Mouse (Mus musculus) stomach, embryonic 16.5 days (tissue): ENCODE results near the gene Itga2b. TPM values are rescaled to one million over a fixed set of nuclear protein-coding genes. Genes with fewer than 3 reads are reported as not detected.

Source experiments
- ATAC-seq: fragments of 200-750 bp; cut with Nextera tagmentation; 2 replicates; pipeline ENCODE4 v1.8.0; 2017; ENCODE audit warnings: moderate number of reproducible peaks, moderate TSS enrichment; ENCODE audit not compliant: insufficient read depth, low FRiP score
- H3K27ac ChIP-seq: fragments of 300-500 bp; sonication (generic); 2 replicates; pipeline ENCODE4 v1.5.1; 2014; ENCODE audit warnings: low read length
- H3K27me3 ChIP-seq: fragments of 300-500 bp; sonication (generic); 2 replicates; pipeline ENCODE4 v1.6.1; 2014; ENCODE audit warnings: low read length, control low read depth, mixed read lengths; ENCODE audit not compliant: control insufficient read depth, insufficient read depth
- H3K36me3 ChIP-seq: fragments of 300-500 bp; sonication (generic); 2 replicates; pipeline ENCODE4 v1.6.1; 2014; ENCODE audit warnings: low read length; ENCODE audit not compliant: control insufficient read depth, insufficient read depth
- H3K4me1 ChIP-seq: fragments of 300-500 bp; sonication (generic); 2 replicates; pipeline ENCODE4 v1.6.1; 2014; ENCODE audit warnings: low read length, control low read depth, mixed read lengths; ENCODE audit not compliant: control insufficient read depth, insufficient read depth
- H3K4me2 ChIP-seq: fragments of 300-500 bp; sonication (generic); 2 replicates; pipeline ENCODE4 v1.6.1; 2014; ENCODE audit warnings: low read depth, low read length, mixed read lengths
- H3K4me3 ChIP-seq: fragments of 300-500 bp; sonication (generic); replicated peaks from 2 replicates; pipeline ENCODE4 v1.5.1; 2014; ENCODE audit warnings: mild to moderate bottlenecking, low read length
- H3K9ac ChIP-seq: fragments of 300-500 bp; sonication (generic); 2 replicates; pipeline ENCODE4 v1.6.1; 2014; ENCODE audit warnings: low read length
- H3K9me3 ChIP-seq: fragments of 300-500 bp; sonication (generic); replicated peaks from 2 replicates; pipeline ENCODE4 v1.6.1; 2016; ENCODE audit warnings: low read length, control low read depth; ENCODE audit not compliant: control insufficient read depth
- WGBS: fragments of 180-500 bp; shearing (Covaris S2); extraction: QIAGEN DNeasy Blood & Tissue Kit; methylation state at CpG from one replicate; pipeline ENCODE4 v1.1.7; 2014; 5-methylcytosine and 5-hydroxymethylcytosine counted together
- polyA plus RNA-seq: library from polyadenylated mRNA; unstranded; fragments of >200 nt; fragmentation: Nextera tagmentation; extraction: Ambion mirVana; gene quantifications from 2 replicates; pipeline ENCODE4 v1.2.1, GENCODE M21; 2015

The Itga2b gene
- polyA plus RNA-seq, 1 experiment from 2014 or later = 8.6 TPM

GRCm38 (mm10) chr11:102441434-102441833, 28.5 kb downstream of the Itga2b start:
- WGBS = 80% methylated on average over 3 of the region's 3 CpGs
- H3K27ac ChIP-seq = no peak overlapping the region
- H3K27me3 ChIP-seq = no peaks in the 10 kb centered on the region
- H3K36me3 ChIP-seq = peaks cover 7% of the 10 kb centered on the region; the same call in 1 of the 2 replicates
- H3K9ac ChIP-seq = no peak overlapping the region
- H3K4me1 ChIP-seq = peaks cover 44% of the 10 kb centered on the region
- ATAC-seq = no peak
- H3K9me3 ChIP-seq = no peaks in the 10 kb centered on the region
- H3K4me3 ChIP-seq = no peak overlapping the region
- H3K4me2 ChIP-seq = no peak overlapping the region

DNA sequence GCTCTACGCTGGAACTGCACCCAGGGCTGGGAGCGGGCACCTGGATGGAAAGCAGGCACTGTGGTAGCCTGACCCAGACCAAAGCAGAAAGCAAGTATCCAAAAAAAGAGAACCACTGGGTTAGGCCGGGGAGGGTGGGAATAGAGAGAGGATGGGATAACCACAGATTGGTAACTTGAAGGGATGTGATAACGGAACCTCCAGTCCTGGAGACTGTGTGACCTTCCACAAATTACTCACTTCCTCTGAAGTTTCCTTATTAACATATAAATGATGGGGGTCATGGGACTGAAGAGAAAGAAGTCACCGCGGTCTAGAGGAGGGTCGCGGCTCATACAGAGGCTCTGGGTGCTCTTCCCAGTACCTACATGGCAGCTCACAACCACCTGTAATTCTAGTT, 29.7 kb downstream of the Itga2b start:
- H3K4me1 ChIP-seq = peaks cover 32% of the 10 kb centered on the region
- ATAC-seq = no peak
- H3K36me3 ChIP-seq = peaks cover 17% of the 10 kb centered on the region; the same call in 1 of the 2 replicates
- no peak overlapping the region for H3K4me3 ChIP-seq
- H3K27me3 ChIP-seq = no peaks in the 10 kb centered on the region
- H3K4me2 ChIP-seq = no peak overlapping the region
- no peaks in the 10 kb centered on the region for H3K9me3 ChIP-seq
- H3K9ac ChIP-seq = no peak overlapping the region
- H3K27ac ChIP-seq = no peak overlapping the region
- 88% methylated on average over 8 of the region's 8 CpGs for WGBS

GRCm38 (mm10) chr11:102439093-102440082, 30.5 kb downstream of the Itga2b start:
- Histone ChIP-seq H3K9me3 (no peaks in the 10 kb centered on the region), H3K27me3 (no peaks in the 10 kb centered on the region), H3K9ac (no peak overlapping the region), H3K4me1 (peaks cover 23% of the 10 kb centered on the region), H3K4me2 (no peak overlapping the region), H3K4me3 (no peak overlapping the region), H3K27ac (no peak overlapping the region), H3K36me3 (peaks cover 22% of the 10 kb centered on the region; the same call in 1 of the 2 replicates)
- ATAC-seq = no peak
- WGBS = 80% methylated on average over 14 of the region's 14 CpGs

DNA sequence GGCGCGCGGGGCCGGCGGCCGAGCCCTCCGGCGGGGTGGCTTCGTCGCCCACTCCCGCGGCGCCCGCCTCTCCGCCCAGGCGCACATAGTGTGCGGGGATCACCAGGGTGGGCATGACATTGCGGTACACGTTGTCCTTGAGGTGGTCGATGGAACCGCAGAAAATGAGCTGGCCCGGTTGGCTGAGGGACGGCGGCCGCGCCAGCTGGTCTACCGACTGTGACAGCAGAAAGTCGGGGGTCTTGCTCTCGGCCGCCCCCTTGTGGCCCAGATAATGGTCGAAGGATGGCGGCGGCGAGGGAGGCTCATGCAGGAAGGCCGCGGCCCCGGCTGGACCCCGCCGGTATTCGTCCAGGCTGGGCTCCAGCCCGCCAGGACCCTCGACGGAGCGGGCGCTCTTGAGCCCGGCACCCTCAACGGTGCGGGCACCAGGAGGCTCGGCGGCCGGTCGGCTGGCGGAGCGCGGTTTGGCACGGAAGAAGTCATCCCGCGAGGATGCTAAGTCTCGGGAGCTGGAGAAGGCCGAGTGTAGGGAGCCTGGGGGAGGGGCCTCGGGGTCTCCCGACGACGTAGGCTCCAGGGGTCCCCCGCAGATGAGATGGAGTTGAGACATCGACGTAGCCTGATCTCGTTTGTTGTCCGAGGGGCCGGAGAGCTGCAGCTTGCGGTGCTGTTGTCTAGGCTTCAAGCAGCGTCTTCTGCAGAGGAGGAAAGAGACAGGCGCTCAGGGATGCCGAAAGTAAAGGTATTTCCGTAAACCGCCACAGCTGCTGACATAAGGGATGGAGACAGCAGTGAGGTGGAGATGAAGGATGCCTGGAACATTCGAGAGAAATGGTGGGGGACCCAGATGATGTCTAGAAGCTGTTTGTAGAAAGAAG, 31.5 kb downstream of the Itga2b start:
- H3K36me3 ChIP-seq = peaks cover 21% of the 10 kb centered on the region; the same call in 1 of the 2 replicates
- peak; percentile 26; the same call in 1 of the 2 replicates for ATAC-seq

DNA sequence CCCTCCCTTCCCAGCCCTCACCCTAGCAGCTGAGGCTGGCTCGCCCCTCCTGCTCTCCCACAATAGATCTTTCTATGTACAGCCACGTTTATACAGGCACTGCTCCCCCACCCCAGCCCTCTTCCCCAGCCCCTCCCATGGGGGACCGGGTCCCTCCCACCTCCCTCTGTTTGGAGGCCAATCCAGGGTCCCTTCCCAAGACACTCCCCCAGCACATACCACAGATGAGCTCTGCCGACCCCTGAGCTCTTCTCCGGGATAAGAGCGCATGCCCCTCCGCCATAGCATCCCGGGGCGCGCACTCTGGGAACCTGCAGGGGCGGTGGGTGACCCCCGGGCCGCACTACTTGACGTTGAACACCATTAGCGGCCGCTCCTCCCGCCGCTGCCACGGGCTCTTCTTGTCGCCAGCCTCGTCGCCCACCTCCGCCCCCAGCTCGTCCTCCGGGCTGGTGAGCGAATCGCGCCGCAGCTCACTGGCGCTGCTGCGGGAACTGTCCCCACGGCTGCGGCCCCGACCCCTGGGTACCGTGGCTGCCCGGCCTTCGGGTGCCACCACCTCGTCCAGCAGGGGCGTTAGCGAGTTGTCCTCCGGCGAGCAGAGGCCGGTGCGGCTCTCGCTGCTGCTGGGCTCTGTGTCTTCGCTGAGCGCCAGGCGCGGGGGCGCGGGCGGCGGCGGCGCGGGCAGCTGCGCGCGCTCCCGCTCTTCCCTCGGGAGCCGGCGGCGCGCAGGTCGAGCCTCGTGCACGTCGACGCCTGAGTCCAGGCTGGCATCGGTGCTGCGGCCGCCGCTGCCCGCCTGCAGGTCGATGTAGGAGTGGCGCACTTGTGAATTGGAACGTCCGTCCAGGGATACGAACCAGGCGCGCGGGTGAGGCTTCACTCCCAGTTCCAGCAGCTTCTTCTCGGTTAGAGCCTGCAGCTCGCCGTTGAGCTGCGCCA, 32.5 kb downstream of the Itga2b start:
- peaks cover 22% of the 10 kb centered on the region for H3K4me1 ChIP-seq
- peak overlapping the region; percentile 48 for H3K4me3 ChIP-seq
- H3K36me3 ChIP-seq = peaks cover 19% of the 10 kb centered on the region; the same call in 1 of the 2 replicates
- H3K27ac ChIP-seq = peak overlapping the region; percentile 38; the same call in 1 of the 2 replicates
- no peaks in the 10 kb centered on the region for H3K9me3 ChIP-seq
- H3K9ac ChIP-seq = peak overlapping the region; percentile 78
- no peaks in the 10 kb centered on the region for H3K27me3 ChIP-seq
- peak overlapping the region; percentile 96 for H3K4me2 ChIP-seq
- ATAC-seq = peak; percentile 35; the same call in 1 of the 2 replicates
- WGBS = 9% methylated on average over 85 of the region's 87 CpGs

More for the DNA sequence above, 31.5 kb downstream of the Itga2b start:
- Histone ChIP-seq H3K9me3 (no peaks in the 10 kb centered on the region), H3K27ac (no peak overlapping the region; the same call in 1 of the 2 replicates), H3K27me3 (no peaks in the 10 kb centered on the region), H3K4me1 (peaks cover 18% of the 10 kb centered on the region), H3K4me3 (peak overlapping the region; percentile 48), H3K4me2 (peak overlapping the region; percentile 96), H3K9ac (peak overlapping the region; percentile 78)
- 15% methylated on average over 77 of the region's 77 CpGs for WGBS

DNA sequence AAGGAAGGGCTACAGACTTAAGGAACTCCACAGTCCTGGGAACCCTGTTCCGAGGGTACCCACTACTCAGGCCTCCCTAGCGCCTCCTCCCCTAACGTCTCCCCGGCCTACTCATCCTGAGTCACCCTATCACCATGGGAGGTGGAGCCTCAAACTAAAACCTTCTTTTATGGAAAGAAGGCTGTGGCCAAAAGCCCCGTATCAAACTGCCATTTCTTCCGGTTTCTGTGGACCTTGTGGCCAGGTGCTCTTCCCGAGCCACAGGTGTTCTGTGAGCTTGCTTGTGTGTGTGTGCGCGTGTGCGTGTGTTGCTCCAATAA, 33.5 kb downstream of the Itga2b start:
- 72% methylated on average over 10 of the region's 10 CpGs for WGBS
- Histone ChIP-seq H3K27me3 (no peaks in the 10 kb centered on the region), H3K9me3 (no peaks in the 10 kb centered on the region), H3K4me3 (no peak overlapping the region), H3K9ac (no peak overlapping the region), H3K4me1 (peaks cover 29% of the 10 kb centered on the region), H3K36me3 (0 out of 2 replicates have a peak, but pooled peaks cover 19% of the 10 kb centered on the region), H3K4me2 (no peak overlapping the region), H3K27ac (peak overlapping the region; percentile 33)
- no peak for ATAC-seq

DNA sequence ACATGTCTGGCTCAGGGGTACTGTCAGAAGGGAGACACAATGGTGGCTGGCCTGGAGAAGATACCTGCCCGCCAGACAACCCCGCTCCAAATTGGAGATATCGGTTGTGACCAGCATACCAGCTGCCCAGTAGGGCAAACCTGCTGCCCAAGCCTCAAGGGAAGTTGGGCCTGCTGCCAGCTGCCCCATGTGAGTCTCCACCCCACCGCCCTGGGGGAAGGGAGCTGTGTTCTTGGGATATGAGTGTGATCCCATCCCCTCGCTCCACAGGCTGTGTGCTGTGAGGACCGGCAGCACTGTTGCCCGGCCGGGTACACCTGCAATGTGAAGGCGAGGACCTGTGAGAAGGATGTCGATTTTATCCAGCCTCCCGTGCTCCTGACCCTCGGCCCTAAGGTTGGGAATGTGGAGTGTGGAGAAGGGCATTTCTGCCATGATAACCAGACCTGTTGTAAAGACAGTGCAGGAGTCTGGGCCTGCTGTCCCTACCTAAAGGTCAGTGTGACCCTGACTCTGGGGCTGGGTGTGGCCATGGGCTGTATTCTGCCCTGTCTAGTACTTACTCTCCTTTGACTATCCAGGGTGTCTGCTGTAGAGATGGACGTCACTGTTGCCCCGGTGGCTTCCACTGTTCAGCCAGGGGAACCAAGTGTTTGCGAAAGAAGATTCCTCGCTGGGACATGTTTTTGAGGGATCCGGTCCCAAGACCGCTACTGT, 34.0 kb downstream of the Itga2b start:
- H3K9ac ChIP-seq = no peak overlapping the region
- no peak for ATAC-seq
- no peaks in the 10 kb centered on the region for H3K27me3 ChIP-seq

More for the DNA sequence above, 34.0 kb downstream of the Itga2b start:
- Histone ChIP-seq H3K36me3 (0 out of 2 replicates have a peak, but pooled peaks cover 19% of the 10 kb centered on the region), H3K9me3 (no peaks in the 10 kb centered on the region), H3K4me1 (peaks cover 33% of the 10 kb centered on the region), H3K4me3 (no peak overlapping the region), H3K27ac (peak overlapping the region; percentile 33; the same call in 1 of the 2 replicates), H3K4me2 (no peak overlapping the region)
- 92% methylated on average over 18 of the region's 18 CpGs for WGBS
